Mouse (Mus musculus) MEL (cell line): ENCODE measurements around the gene Rps6kb2.

Experiments
- CTCF ChIP-seq, 3 experiments: IDR thresholded peaks in 2 of 3; conservative IDR thresholded peaks in 1 of 3; 2 replicates each; pipeline ENCODE4 v1.5.1; 2011 to 2012; ENCODE audit warnings: low read length in 3 of 3, low read depth in 2 of 3, mild to moderate bottlenecking in 2 of 3, improper control_type of control experiment in 1 of 3, inconsistent platforms in 1 of 3, mixed read lengths in 1 of 3, moderate library complexity in 1 of 3; ENCODE audit not compliant: control insufficient read depth in 1 of 3, insufficient read depth in 1 of 3, poor library complexity in 1 of 3, severe bottlenecking in 1 of 3
- MXI1 ChIP-seq: IDR thresholded peaks from 2 replicates; pipeline ENCODE4 v1.6.1; 2011; ENCODE audit warnings: mild to moderate bottlenecking, low read depth, low read length, improper control_type of control experiment
- TBP ChIP-seq: IDR thresholded peaks from 2 replicates; pipeline ENCODE4 v1.8.0; 2011; ENCODE audit warnings: low read depth, low read length, improper control_type of control experiment

GRCm38 (mm10) chr19:4169810-4170209, 6.7 kb upstream of the Rps6kb2 start:
- no peak for TF ChIP-seq CTCF (IDR thresholded peaks at IDR 0.05 in 2 of 3, conservative IDR thresholded peaks at IDR 0.05 in 1 of 3; ENCODE audit: control insufficient read depth in 1 of 3, insufficient read depth in 1 of 3, low read depth in 2 of 3, low read length in 3 of 3, poor library complexity in 1 of 3, severe bottlenecking in 1 of 3)
- no peak for TF ChIP-seq TBP
- no peak; the same call in 1 of the 2 replicates for TF ChIP-seq MXI1
